Mouse (Mus musculus) bone marrow macrophage, adult 2 months (primary cell): Measurements from ENCODE around the gene Uba7. TPM values are rescaled to one million over a fixed set of nuclear protein-coding genes. Genes with fewer than 3 reads are reported as not detected.

Experiments used
- H3K27ac ChIP-seq: 2 replicates; pipeline ENCODE4 v1.5.1; 2012; ENCODE audit warnings: low read depth, low read length; ENCODE audit not compliant: insufficient read depth
- H3K4me1 ChIP-seq: 2 replicates; pipeline ENCODE4 v1.6.1; 2012; ENCODE audit warnings: low read length; ENCODE audit not compliant: control insufficient read depth, insufficient read depth
- H3K4me3 ChIP-seq: 2 replicates; pipeline ENCODE4 v1.5.1; 2012; ENCODE audit warnings: mild to moderate bottlenecking, low read length, moderate library complexity; ENCODE audit not compliant: insufficient read depth
- CTCF ChIP-seq: IDR thresholded peaks from 2 replicates; pipeline ENCODE4 v1.5.1; 2012; ENCODE audit warnings: low read depth, mild to moderate bottlenecking, low read length, moderate library complexity
- POLR2A ChIP-seq: IDR thresholded peaks from 2 replicates; pipeline ENCODE4 v1.6.1; 2012; ENCODE audit warnings: mild to moderate bottlenecking, low read depth, low read length, borderline replicate concordance
- polyA plus RNA-seq: library from polyadenylated mRNA; stranded (reverse); fragments of >200 nt; gene quantifications from 2 replicates; pipeline ENCODE4 v1.2.4, GENCODE M21; 2012; ENCODE audit not compliant: missing spikeins, insufficient read depth, insufficient read length

Gene Uba7
- polyA plus RNA-seq, 1 experiment = 157 TPM

DNA sequence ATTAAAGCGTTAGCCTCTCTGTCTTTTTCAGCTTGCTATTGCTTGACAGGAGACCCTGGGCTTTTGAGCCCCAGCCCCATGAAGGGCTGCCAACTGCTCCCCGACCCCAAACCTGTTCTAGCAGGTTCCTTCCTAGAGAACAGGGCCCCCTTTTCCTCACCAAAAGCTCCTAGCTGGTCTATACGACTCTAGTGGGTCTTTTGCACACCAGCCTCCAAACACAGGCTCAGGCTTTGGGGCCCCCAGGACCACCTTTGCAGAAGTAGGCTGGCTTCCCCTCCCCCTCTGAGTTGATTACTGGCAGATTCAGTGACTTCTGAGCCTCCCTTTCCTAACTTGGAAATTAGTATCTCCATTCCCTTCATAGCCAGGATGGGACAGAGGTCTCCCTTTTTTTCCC, 38.5 kb upstream of the Uba7 start:
- no peak overlapping the region for H3K4me3 ChIP-seq
- no peaks in the 10 kb centered on the region for H3K4me1 ChIP-seq
- TF ChIP-seq CTCF (no peak), POLR2A (no peak)
- H3K27ac ChIP-seq = no peak overlapping the region

DNA sequence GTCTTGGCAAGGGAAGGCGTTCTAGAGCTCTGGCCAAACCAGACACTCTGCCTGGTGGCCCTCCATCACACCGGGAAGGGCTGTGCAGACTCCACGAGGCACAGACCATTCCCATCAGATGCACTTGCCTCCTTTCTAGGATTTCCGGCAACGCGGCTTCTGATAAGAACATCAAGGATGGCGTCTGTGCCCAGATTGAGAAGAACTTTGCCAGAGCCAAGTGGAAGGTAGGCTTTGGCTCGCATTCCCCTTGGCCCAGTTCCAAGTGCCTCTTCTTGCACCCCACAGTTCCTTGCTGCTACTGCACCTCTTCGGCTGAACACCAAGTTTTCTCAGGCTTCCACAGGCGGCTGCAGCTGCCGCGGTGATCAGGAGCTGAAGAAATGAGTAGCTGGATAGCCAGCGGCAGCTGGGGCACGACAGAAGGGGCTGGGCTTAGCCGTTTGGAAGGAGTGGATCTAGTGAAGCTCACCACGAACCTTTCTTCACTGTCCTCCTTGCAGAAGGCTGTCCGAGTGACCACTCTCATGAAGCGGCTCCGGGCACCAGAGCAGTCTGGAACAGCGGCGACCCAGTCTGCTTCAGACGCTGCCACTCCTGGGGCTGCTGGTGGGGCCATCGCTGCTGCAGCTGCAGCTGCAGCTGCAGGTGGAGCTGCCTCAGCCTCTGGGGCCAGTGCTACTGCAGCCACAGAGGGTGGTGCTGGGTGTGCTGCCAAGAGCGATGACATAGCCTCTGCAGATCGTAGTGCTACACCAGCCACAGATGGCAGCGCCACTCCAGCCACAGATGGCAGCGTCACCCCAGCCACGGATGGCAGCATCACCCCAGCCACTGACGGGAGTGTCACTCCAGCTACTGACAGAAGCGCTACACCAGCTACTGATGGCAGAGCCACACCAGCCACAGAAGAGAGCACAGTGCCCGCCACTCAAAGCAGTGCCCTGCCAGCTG, 27.8 kb upstream of the Uba7 start:
- H3K4me3 ChIP-seq = no peak overlapping the region
- H3K4me1 ChIP-seq = peaks cover 5% of the 10 kb centered on the region
- TF ChIP-seq POLR2A (no peak), CTCF (no peak)
- no peak overlapping the region for H3K27ac ChIP-seq

DNA sequence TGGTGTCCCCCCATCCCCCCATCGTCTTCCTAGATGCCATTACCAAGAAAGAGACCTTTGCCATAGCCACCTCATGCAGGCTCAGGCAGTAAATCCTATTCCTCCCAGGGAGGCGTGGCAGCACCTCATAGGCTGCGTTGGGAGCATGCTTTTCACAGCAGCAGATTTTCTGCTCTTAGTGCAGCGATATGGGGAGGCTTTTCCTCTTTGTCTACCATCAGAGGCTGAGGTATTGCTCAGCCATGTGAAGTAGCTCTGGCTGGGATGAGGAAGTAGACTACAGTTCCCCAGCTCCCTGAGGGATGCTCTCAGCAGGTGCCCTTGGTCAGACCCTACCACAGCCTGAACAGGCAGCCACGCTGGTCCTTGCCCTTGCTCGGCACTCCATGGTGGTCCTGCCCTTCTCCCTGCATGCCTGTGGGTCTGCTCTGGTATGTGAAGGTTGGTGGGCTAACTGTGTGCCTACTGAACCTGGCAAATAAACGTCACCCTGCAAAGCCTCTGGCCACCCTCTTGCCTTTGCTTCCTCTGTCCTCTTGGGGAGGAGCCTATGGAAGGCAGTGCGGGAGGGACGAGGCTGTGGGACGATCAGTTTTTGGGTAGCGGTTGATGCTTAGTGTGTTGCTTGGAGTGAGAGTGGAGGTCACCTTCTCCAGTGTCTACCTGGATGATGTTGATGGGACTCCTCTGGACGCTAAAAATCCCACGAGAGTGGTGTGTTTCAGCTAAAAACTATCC, 26.0 kb upstream of the Uba7 start:
- TF ChIP-seq CTCF (no peak), POLR2A (no peak)
- H3K27ac ChIP-seq = no peak overlapping the region
- H3K4me1 ChIP-seq = peaks cover 5% of the 10 kb centered on the region
- H3K4me3 ChIP-seq = no peak overlapping the region

DNA sequence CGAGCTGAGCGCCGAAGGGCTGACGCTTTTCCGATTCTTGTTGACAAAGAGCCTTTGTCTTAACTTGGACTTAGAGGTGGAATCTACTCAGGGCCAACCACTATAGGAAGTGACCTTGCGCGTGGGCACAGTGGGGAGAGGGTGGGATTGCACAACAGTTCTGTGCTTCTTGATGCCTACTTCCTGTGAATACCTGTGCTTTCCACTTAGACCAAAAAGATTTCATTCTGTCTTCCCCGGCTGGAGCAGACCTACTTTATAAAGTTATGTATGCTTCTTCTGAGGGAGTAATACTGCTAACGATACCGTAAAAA, 25.4 kb upstream of the Uba7 start, which contains the start of gene Traip:
Gene Traip (plus strand): TSS at position 215 of the 314 bp plus-strand sequence.
- H3K4me1 ChIP-seq = peaks cover 5% of the 10 kb centered on the region
- TF ChIP-seq CTCF = no peak
- TF ChIP-seq POLR2A = no peak
- H3K27ac ChIP-seq = peak within 1 kb of the TSS; percentile 31; the same call in 1 of the 2 replicates
- peak within 1 kb of the TSS; percentile 89 for H3K4me3 ChIP-seq

DNA sequence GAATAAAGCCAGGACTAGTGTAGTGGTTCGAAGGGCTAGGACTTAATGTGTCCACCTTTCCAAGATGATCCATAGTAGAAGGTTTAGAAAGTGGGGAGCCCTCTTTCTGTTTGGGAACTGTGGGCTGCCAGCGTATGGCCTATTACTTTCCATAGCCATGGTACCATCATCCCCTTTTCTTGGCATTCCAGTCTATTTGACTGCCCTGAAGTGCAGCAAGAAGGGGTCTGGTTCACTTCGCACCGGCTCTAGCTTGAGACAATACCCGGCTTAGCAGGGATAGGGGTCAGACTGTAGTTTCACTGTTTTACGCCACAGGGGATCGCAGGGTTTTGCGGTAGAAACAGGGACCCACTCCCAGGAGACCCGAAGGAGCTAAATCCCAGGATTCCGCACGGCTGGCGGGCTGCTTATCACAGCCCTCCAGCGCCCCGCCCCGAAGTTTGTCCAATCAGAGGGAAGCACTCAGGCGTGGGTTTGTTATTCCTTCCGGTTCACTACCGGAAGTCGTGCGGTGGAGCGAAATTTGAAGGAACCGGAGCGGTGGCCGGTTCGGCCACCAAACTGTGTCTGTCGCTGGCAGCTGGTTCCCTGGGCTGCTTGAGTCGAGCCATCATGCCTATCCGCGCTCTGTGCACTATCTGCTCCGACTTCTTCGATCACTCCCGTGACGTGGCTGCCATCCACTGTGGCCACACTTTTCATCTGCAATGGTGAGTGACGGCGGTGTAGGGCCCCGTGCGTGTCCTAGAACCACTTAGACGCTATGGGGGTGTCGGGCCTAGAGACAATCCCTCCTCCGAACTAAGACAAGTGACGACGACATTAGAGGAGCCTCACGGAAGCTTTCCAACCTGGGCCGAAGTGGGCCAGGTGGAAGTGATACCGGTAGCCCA, 24.6 kb upstream of the Uba7 start:
- TF ChIP-seq CTCF (no peak), POLR2A (0 out of 2 replicates have a peak, but pooled peaks have one; percentile 33)
- Histone ChIP-seq H3K4me1 (peaks cover 8% of the 10 kb centered on the region), H3K27ac (peak overlapping the region; percentile 31; the same call in 1 of the 2 replicates), H3K4me3 (peak overlapping the region; percentile 89)

DNA sequence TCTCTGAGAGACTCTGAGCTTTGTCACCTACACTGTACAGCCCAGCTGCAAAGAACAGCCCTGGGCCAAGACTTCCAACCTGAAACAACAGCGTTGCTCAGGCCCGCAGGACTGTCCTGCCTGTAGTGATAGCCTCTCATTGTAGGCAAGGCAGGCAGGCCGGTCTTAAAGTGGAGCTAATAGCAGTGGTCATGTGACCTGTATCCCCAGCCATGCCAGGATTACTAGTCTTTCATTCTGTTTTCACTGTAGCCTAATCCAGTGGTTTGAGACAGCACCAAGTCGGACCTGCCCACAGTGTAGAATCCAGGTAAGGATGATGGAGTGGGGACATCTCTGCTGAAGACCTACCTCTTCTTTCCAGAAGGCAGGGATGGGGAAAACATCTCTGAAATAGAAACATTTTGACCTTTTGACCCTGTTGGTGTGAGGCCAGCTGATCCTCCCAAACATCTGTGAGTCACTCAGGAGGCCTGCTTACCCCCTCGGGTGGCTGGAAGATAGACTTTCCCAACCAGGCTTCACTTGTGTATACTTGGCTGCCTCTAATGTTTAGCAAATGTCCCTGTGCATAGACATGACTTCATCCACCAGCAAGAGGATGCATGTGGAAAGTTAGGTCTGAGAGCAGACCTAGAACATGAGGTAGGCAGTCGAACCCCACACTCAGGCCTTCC, 19.6 kb upstream of the Uba7 start:
- Histone ChIP-seq H3K4me3 (no peak overlapping the region), H3K4me1 (peaks cover 12% of the 10 kb centered on the region), H3K27ac (no peak overlapping the region)
- TF ChIP-seq CTCF (no peak), POLR2A (no peak)

DNA sequence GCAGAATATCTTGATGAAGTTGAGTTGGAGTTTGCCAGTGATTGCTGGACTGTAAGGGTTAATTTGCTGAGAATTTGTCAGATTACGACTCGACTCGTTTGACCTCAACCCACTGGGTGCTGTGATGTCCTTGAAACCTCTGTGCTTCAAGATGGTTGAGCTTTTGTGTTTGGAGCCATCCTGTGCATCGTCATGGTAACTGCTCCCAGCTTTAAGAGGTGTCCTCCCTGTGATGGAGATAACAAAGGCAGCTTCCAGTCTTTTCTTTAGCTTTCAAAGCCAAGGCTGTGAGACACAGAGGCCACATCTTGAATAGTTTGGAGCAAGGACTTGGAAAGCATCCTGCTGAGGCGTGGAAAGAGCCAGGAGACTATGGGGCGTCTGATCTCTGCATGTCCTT, 18.2 kb upstream of the Uba7 start:
- H3K27ac ChIP-seq = no peak overlapping the region
- peaks cover 7% of the 10 kb centered on the region for H3K4me1 ChIP-seq
- no peak overlapping the region for H3K4me3 ChIP-seq
- TF ChIP-seq POLR2A (no peak), CTCF (no peak)

DNA sequence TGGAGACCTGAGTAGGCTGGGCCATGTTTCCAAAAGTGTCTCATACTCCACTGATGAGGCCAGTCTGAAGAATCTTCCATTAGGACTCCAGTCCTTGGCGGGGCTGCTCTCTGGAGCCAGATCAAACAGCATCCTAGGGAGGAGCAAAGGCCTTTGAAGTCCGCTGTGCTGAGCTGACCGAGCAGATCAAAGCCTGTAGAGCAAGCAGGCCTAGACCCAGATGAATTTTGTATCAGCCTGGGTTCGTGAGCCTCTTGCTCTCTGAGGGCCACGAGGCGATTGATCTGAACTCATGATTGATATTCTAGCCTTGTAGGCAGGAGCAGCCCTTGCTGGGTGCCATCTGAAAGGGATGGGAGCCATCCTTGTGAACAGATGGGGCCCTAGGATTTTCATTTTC, 15.4 kb upstream of the Uba7 start:
- TF ChIP-seq CTCF (no peak), POLR2A (no peak)
- Histone ChIP-seq H3K4me1 (peaks cover 11% of the 10 kb centered on the region), H3K27ac (no peak overlapping the region), H3K4me3 (no peak overlapping the region)

DNA sequence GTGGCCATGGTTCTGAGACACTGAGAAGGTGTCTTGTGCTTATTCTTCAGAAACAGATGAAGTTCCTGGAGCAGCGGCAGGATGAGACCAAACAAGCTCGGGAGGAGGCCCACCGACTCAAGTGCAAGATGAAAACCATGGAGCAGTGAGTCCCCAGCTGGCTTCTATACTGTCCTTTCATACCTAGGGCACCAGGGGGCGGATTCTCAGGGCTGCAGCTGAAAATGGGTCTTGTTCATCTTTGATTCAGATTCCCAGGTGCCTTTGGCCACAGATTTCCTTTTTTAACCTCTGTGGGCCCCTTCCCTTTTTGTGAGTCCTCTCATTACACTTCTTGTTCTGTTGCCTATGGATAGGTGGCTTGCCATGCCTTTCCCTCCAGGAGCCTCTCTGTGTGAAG, 14.4 kb upstream of the Uba7 start:
- Histone ChIP-seq H3K4me1 (peaks cover 6% of the 10 kb centered on the region), H3K27ac (no peak overlapping the region), H3K4me3 (no peak overlapping the region)
- TF ChIP-seq POLR2A (no peak), CTCF (no peak)
